Mouse (Mus musculus): ENCODE data around the gene Msx1. TPM values are rescaled to one million over a fixed set of nuclear protein-coding genes. Genes with fewer than 3 reads are reported as not detected.

Msx1 gene
- polyA plus RNA-seq, 1 experiment from 2014 or later = 13.3 TPM

DNA sequence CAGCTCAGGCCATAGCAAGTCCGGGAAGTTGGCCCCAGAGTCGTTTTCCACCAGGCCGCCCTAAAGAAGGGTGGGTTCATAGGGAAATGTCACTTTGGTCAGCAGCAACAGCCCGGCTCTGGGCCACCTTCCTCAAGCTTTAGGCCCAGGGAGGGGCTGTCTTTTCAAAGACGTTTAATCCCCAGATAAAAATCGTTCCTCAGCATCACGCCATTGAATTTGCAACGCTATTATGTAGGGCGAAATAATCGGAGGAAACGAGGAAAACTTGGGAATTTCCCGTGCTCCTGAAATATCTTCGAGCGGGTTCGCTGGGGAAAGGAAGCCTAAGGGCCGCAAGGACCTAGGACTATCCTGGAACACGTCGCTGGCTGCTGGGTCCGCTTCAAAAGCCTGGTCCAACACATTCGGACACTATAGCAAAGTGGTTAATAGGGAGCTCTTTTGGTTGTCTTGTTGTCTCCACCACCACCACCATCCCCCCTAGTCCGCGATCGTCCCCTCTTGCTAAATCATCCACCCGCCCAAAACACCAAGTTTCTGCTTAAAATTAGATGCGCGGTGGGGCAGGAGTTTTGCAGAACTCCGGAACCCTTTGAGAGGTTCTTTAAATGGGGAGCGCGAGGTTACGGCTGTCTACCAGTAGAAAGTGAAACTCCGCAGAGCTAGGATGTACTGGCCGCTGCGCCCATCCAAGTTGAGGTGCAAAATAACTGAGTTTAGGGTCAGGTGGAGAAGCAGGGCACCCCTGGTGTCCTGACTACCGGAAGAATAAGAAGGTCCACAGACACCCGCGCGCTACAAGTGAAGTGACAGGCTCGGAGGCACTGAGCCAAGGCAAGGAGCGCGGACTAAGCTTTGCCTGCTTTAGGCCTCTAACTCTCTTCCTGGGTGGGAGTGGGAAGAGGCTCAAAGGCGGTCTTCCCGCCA, 1.3 kb downstream of the Msx1 start:
- ATAC-seq (ENCODE audit: low FRiP score, low TSS enrichment) (no peak), DNase-seq (peak; percentile 61)
- no peaks in the 10 kb centered on the region for H3K9me3 ChIP-seq (ENCODE audit: control insufficient read depth, low read length)
- H3K4me3 ChIP-seq (replicated peaks; ENCODE audit: low read depth, low read length) = peak overlapping the region; percentile 36
- peaks cover 33% of the 10 kb centered on the region for H3K4me1 ChIP-seq (ENCODE audit: control insufficient read depth, insufficient read depth, low read length)
- H3K27me3 ChIP-seq (ENCODE audit: control insufficient read depth, insufficient read depth, low read length) = peaks cover 86% of the 10 kb centered on the region
- no peak overlapping the region for H3K27ac ChIP-seq (replicated peaks; ENCODE audit: low read depth, low read length)
- H3K36me3 ChIP-seq (ENCODE audit: control insufficient read depth, insufficient read depth, low read length) = no peaks in the 10 kb centered on the region
- WGBS = under 1% methylated on average over 42 of the region's 42 CpGs
- H3K9ac ChIP-seq (replicated peaks; ENCODE audit: low read length) = peak overlapping the region; percentile 16; the same call in 1 of the 2 replicates
- H3K4me2 ChIP-seq (ENCODE audit: low read length) = peak overlapping the region; percentile 64

DNA sequence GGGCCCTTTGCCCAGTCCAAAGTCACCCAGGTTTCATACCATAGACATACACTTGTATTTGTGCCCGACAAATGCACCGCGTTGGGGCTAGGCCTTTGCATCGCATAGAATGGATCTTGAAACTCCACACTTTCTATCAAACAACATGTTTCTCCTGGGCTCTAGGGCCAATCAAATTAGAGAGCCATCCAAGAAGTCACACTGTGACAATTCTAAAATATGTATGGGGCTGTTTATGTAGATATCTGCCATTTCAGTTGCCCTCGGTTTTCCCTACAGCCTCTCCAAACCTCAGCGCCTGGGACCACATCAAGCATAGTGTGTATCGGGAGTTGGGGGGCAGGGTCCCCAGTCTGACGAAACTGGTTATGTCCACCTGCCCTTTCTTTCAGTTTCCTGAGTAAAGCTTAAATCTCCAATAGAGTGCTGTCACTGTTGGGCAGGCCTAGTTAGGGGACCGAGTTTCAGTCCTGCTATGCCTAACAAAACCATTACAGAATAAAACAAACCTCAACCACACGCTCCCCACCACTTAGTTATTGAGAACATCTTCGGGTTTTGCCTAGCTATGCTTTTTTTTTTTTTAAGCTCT, 2.2 kb downstream of the Msx1 start:
- no peak for ATAC-seq (ENCODE audit: low FRiP score, low TSS enrichment)
- Histone ChIP-seq H3K4me1 (ENCODE audit: control insufficient read depth, insufficient read depth, low read length) (peaks cover 25% of the 10 kb centered on the region), H3K4me2 (ENCODE audit: low read length) (peak overlapping the region; percentile 64)

DNA sequence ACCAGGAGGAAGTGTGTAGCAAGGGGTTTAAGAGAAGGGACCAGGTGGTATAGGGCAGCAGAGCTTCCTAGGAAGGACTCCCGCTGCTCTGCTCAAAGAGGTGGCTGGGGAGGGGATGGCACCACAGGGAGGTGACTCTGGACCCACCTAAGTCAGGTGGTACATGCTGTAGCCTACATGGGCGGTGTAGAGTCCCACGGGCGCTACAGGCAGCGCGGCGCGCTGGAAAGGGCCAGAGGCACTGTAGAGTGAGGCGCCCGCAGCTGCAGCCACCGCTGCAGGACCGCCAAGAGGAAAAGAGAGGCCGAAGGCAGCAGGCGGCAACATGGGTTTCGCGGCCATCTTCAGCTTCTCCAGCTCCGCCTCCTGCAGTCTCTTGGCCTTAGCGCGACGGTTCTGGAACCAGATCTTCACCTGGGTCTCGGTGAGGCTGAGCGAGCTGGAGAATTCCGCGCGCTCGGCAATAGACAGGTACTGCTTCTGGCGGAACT, 3.2 kb downstream of the Msx1 start:
- H3K27me3 ChIP-seq (ENCODE audit: control insufficient read depth, insufficient read depth, low read length) = peaks cover 86% of the 10 kb centered on the region
- H3K27ac ChIP-seq (replicated peaks; ENCODE audit: low read depth, low read length) = no peak overlapping the region
- peak; percentile 44 for DNase-seq
- peaks cover 17% of the 10 kb centered on the region for H3K4me1 ChIP-seq (ENCODE audit: control insufficient read depth, insufficient read depth, low read length)
- H3K36me3 ChIP-seq (ENCODE audit: control insufficient read depth, insufficient read depth, low read length) = no peaks in the 10 kb centered on the region
- no peak for ATAC-seq (ENCODE audit: low FRiP score, low TSS enrichment)
- WGBS = 3% methylated on average over 26 of the region's 27 CpGs
- no peaks in the 10 kb centered on the region for H3K9me3 ChIP-seq (ENCODE audit: control insufficient read depth, low read length)
- no peak overlapping the region for H3K9ac ChIP-seq (replicated peaks; ENCODE audit: low read length)
- H3K4me2 ChIP-seq (ENCODE audit: low read length) = peak overlapping the region; percentile 30; the same call in 1 of the 2 replicates
- H3K4me3 ChIP-seq (replicated peaks; ENCODE audit: low read depth, low read length) = peak overlapping the region; percentile 10; the same call in 1 of the 2 replicates

More for the DNA sequence above, 2.2 kb downstream of the Msx1 start:
- 6% methylated on average over 11 of the region's 11 CpGs for WGBS
- peak; percentile 38 for DNase-seq
- Histone ChIP-seq H3K4me3 (replicated peaks; ENCODE audit: low read depth, low read length) (peak overlapping the region; percentile 36), H3K27me3 (ENCODE audit: control insufficient read depth, insufficient read depth, low read length) (peaks cover 85% of the 10 kb centered on the region), H3K9me3 (ENCODE audit: control insufficient read depth, low read length) (no peaks in the 10 kb centered on the region), H3K36me3 (ENCODE audit: control insufficient read depth, insufficient read depth, low read length) (no peaks in the 10 kb centered on the region), H3K27ac (replicated peaks; ENCODE audit: low read depth, low read length) (no peak overlapping the region), H3K9ac (replicated peaks; ENCODE audit: low read length) (no peak overlapping the region)

DNA sequence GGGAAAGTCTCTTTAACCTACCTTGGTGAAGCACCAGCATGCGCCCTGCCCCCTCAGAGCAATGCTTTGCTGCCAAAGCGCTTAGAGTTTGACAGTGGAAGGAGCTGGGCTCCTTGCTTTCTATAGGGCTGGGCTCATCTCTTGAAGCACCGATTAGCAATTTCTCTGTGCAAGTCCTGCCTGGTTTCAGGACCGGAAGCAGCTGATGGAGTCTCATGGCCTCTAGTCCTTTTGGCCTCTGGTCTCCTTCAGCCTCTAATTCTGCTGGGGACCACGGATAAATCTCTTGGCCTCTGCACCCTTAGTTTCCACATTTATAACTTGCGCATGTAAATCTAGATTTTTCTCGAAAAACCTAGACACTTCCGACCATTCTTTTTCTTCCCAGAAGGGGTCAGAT, 3.7 kb downstream of the Msx1 start:
- ATAC-seq (ENCODE audit: low FRiP score, low TSS enrichment) (no peak), DNase-seq (peak; percentile 39)
- H3K4me2 ChIP-seq (ENCODE audit: low read length) = no peak overlapping the region
- no peaks in the 10 kb centered on the region for H3K9me3 ChIP-seq (ENCODE audit: control insufficient read depth, low read length)
- H3K27ac ChIP-seq (replicated peaks; ENCODE audit: low read depth, low read length) = no peak overlapping the region
- peaks cover 87% of the 10 kb centered on the region for H3K27me3 ChIP-seq (ENCODE audit: control insufficient read depth, insufficient read depth, low read length)
- H3K4me1 ChIP-seq (ENCODE audit: control insufficient read depth, insufficient read depth, low read length) = peaks cover 13% of the 10 kb centered on the region
- peak overlapping the region; percentile 10; the same call in 1 of the 2 replicates for H3K4me3 ChIP-seq (replicated peaks; ENCODE audit: low read depth, low read length)
- H3K36me3 ChIP-seq (ENCODE audit: control insufficient read depth, insufficient read depth, low read length) = no peaks in the 10 kb centered on the region
- 13% methylated on average over 8 of the region's 8 CpGs for WGBS
- no peak overlapping the region for H3K9ac ChIP-seq (replicated peaks; ENCODE audit: low read length)

DNA sequence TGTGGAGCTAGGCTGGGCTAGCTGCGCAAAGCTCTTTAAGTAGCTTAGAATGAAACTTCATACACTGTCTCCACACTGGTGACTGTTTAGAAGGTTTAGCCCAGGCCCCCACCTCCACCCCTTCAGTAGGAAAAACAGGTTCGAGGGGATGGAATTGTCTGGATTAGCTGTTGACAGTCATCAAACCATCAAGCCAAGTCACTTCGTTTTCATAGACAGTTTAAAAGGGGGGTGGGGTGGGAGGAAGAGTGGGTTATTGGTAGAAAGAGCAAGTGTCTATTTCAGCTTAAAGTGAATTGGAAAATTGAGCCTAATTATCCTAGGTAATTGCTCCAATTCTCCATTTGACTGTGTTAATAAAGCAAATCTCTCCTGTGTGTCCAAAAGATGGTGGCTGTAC, 4.4 kb downstream of the Msx1 start:
- no peak overlapping the region for H3K9ac ChIP-seq (replicated peaks; ENCODE audit: low read length)
- H3K9me3 ChIP-seq (ENCODE audit: control insufficient read depth, low read length) = no peaks in the 10 kb centered on the region
- H3K27ac ChIP-seq (replicated peaks; ENCODE audit: low read depth, low read length) = no peak overlapping the region
- DNase-seq (no peak), ATAC-seq (ENCODE audit: low FRiP score, low TSS enrichment) (no peak)
- no peak overlapping the region for H3K4me2 ChIP-seq (ENCODE audit: low read length)
- H3K4me1 ChIP-seq (ENCODE audit: control insufficient read depth, insufficient read depth, low read length) = peaks cover 13% of the 10 kb centered on the region
- peaks cover 87% of the 10 kb centered on the region for H3K27me3 ChIP-seq (ENCODE audit: control insufficient read depth, insufficient read depth, low read length)
- H3K36me3 ChIP-seq (ENCODE audit: control insufficient read depth, insufficient read depth, low read length) = no peaks in the 10 kb centered on the region
- WGBS = 3% methylated on average over 3 of the region's 3 CpGs
- no peak overlapping the region for H3K4me3 ChIP-seq (replicated peaks; ENCODE audit: low read depth, low read length)

DNA sequence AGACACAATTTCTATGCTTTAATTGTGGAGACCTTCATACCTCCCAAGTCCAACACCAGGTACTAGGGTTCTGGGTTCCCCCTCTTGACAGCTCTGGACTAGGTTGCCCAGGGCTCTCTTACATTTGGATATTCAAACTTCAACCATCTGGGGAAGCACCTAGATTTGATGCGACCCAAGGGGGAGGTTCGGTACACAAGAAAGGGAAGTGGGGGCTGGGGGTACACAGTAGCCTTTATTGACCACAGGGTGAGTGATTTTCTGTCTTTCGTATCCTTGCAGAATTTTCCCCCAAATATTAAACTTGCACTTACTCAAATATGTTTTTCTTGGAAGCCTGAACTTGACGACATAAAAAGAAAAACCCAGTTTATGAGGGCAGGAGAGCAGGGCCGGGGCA, 4.8 kb downstream of the Msx1 start:
- peaks cover 86% of the 10 kb centered on the region for H3K27me3 ChIP-seq (ENCODE audit: control insufficient read depth, insufficient read depth, low read length)
- H3K27ac ChIP-seq (replicated peaks; ENCODE audit: low read depth, low read length) = no peak overlapping the region
- no peak for DNase-seq

DNA sequence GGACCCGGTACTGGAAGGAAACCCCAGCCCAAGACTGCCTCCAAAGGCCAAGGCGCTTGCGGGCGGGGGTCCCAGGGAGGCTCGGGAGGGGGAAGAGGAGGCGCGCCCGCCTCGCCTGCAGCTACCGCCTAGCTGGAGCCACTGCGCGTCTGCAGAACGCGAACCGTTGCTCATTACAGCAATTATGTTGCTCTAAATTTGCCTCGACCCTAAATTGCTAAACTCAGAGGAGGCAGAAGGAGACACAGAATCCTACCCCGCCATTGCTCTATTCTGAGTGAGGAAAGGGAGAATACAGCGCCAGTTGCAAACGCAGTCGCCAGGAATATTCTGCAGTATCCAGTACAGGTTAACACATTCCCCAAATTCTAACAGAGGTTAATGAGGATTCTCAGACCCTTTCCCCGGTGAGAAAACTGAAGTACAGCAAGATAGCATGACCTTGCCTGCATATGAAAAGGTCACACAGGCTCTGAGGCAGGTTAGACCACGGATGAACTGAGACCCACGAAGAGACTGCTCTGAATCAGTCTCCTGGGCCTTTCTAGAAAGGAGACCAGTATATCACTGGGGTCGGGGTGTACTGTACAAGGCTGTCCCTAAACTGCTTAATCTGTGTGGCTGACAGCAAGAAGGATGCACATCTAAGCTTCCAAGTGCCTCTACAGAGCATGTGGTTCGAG, 5.7 kb downstream of the Msx1 start:
- H3K4me2 ChIP-seq (ENCODE audit: low read length) = no peak overlapping the region
- DNase-seq = peak; percentile 38

More for the DNA sequence above, 4.8 kb downstream of the Msx1 start:
- Histone ChIP-seq H3K9ac (replicated peaks; ENCODE audit: low read length) (no peak overlapping the region), H3K4me3 (replicated peaks; ENCODE audit: low read depth, low read length) (no peak overlapping the region), H3K4me1 (ENCODE audit: control insufficient read depth, insufficient read depth, low read length) (peaks cover 13% of the 10 kb centered on the region), H3K9me3 (ENCODE audit: control insufficient read depth, low read length) (no peaks in the 10 kb centered on the region), H3K4me2 (ENCODE audit: low read length) (no peak overlapping the region), H3K36me3 (ENCODE audit: control insufficient read depth, insufficient read depth, low read length) (no peaks in the 10 kb centered on the region)
- 13% methylated on average over 5 of the region's 5 CpGs for WGBS
- no peak for ATAC-seq (ENCODE audit: low FRiP score, low TSS enrichment)

DNA sequence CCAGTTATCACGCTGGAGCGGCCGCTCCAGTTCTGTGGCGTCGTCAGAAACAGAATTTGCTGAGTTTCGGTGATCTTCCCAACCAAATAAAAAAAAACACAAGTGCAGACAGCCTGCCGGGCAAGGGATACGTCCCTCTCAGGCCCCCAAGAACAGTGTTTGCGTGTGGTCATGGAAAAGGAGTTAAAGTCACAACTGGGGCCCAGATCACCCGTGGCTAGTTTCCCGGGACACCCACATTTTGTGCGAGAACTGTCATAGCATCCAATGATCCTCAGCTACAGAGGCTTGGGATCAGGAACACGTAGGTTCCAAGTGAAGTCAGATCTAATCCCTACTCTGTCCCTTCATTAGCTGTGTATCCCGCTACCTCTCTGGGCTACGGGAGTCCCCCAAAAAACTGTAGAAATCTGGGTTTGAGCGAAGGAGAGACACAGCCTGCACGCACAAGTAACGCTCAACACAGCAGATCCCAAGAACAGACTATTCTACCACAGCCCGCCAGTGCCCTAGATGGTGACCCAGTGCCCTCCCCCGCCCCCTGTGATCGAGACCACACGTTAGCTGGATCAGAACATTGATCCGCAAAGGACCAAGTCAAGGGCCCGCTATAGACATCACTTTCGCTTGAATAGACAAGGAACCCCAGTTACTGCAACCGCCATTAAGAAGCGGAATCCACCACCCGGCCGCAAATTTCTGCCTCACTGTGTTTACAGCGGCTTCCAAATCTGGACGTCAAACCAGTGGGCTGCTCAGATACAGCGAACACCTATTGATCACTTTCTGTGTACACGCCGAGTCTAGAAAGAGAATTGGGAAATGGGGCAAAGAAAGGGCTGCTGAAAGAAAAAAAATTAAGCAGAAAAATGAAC, 6.5 kb downstream of the Msx1 start:
- no peak for ATAC-seq (ENCODE audit: low FRiP score, low TSS enrichment)
- Histone ChIP-seq H3K27me3 (ENCODE audit: control insufficient read depth, insufficient read depth, low read length) (peaks cover 82% of the 10 kb centered on the region), H3K4me2 (ENCODE audit: low read length) (no peak overlapping the region), H3K4me3 (replicated peaks; ENCODE audit: low read depth, low read length) (no peak overlapping the region), H3K9me3 (ENCODE audit: control insufficient read depth, low read length) (no peaks in the 10 kb centered on the region), H3K36me3 (ENCODE audit: control insufficient read depth, insufficient read depth, low read length) (no peaks in the 10 kb centered on the region), H3K9ac (replicated peaks; ENCODE audit: low read length) (no peak overlapping the region), H3K27ac (replicated peaks; ENCODE audit: low read depth, low read length) (no peak overlapping the region), H3K4me1 (ENCODE audit: control insufficient read depth, insufficient read depth, low read length) (no peaks in the 10 kb centered on the region)
- DNase-seq = peak; percentile 40
- 2% methylated on average over 34 of the region's 34 CpGs for WGBS

More for the DNA sequence above, 5.7 kb downstream of the Msx1 start:
- Histone ChIP-seq H3K36me3 (ENCODE audit: control insufficient read depth, insufficient read depth, low read length) (no peaks in the 10 kb centered on the region), H3K4me1 (ENCODE audit: control insufficient read depth, insufficient read depth, low read length) (peaks cover 7% of the 10 kb centered on the region), H3K4me3 (replicated peaks; ENCODE audit: low read depth, low read length) (no peak overlapping the region), H3K9me3 (ENCODE audit: control insufficient read depth, low read length) (no peaks in the 10 kb centered on the region), H3K9ac (replicated peaks; ENCODE audit: low read length) (no peak overlapping the region), H3K27me3 (ENCODE audit: control insufficient read depth, insufficient read depth, low read length) (peaks cover 85% of the 10 kb centered on the region), H3K27ac (replicated peaks; ENCODE audit: low read depth, low read length) (no peak overlapping the region)
- no peak for ATAC-seq (ENCODE audit: low FRiP score, low TSS enrichment)
- 2% methylated on average over 25 of the region's 25 CpGs for WGBS
